Mouse (Mus musculus): Measurements from ENCODE around the gene Myo1e.

Myo1e gene

GRCm38 (mm10) chr9:70277529-70277982, 70.4 kb downstream of the Myo1e start:
- in situ Hi-C loops (cut with MboI; ENCODE audit: low sequenced_read_pairs): no loop called here

GRCm38 (mm10) chr9:70281407-70281806, 74.3 kb downstream of the Myo1e start:
- in situ Hi-C loops (cut with MboI; ENCODE audit: low sequenced_read_pairs): no loop called here

DNA sequence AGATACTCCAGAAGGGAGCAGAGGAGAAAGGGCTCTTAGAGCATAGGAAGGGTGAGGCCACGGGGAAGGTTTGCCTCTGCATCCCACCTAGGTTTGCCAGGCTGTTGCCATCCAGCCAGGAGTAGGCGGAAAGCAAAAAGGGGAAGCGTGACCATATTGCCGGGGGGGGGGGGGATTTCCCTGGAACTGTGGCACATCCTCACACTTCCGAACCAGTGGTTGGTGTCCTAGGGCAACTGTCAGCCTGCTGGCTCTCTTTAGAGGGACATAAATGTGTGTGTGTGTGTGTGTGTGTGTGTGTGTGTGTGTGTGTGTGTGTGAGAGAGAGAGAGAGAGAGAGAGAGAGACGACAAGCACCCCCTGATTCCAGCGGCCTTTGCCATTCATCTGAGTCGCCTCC, 75.0 kb downstream of the Myo1e start:
- in situ Hi-C loops (cut with MboI; ENCODE audit: low sequenced_read_pairs): no loop called here

DNA sequence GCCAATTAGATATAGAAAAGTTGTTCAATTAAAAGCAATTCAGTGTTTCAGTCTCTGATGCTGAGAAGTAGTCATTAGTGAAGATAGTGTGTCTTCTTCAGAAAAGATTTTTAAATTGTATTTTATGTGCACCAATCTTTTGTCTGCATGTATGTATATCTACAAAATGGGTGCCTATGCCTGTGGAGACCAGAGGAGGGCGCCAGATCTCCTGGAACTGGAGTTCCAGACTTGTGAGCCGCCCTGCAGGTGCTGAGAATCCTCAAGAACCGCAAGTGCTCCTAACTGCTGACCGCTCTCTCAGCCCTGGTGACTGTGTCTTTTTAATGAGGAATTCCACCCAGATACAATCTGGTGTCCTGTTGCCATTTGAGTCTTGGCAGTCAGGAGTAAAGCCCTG, 76.0 kb downstream of the Myo1e start:
- in situ Hi-C loops (cut with MboI; ENCODE audit: low sequenced_read_pairs): no loop called here

DNA sequence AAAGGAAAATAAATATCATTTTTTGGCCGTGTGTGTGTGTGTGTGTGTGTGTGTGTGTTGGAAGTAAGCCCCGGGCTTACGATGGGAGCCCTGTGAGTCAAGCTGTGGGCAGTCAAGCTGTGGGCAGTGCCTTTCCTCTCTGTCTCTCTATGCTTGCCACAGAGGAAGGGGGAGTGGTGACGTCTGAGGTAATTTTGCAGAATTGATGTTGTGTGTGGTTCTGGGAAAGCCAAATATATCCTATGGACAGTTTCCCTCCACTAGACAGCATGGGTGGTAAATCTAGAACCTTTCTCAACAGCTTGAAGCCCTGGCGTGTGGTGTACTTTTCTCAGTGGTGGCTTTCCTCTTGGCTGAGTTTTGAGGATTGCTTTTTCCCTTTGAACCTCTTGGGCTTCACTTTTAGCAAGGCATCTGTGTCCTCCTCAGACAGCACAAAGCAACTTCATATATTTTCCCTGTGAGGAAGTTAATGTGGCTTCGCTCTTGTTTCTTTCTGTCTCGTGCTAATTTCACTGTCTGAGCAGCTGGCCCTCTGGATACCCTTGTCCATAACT, 77.5 kb downstream of the Myo1e start:
- in situ Hi-C loops (cut with MboI; ENCODE audit: low sequenced_read_pairs): no loop called here

GRCm38 (mm10) chr9:70290785-70291184, 83.6 kb downstream of the Myo1e start:
- in situ Hi-C loops (cut with MboI; ENCODE audit: low sequenced_read_pairs): no loop called here

- in situ Hi-C loops (cut with MboI; ENCODE audit: low sequenced_read_pairs): no loop called here
Observed at GRCm38 (mm10) chr9:70296916-70297315, 89.8 kb downstream of the Myo1e start.

DNA sequence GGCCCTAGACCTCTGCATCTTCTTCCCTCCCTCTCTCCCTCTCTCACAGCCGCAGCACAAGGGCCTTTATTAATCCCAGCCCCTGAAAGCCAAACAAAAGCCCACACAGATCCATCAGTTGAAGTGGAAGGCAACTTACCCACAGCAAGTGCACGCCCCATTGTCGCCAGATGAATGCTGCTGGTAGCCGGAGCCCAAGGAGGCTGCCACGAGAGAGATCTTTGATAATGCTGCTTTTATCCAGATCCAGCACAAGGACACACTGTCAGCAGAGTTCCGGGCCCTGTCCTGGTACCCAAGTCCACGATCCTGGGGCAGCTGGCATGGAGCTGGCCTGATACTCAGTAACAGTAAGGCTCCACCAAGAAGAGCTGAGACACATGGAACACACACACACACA, 91.1 kb downstream of the Myo1e start:
- in situ Hi-C loops (cut with MboI; ENCODE audit: low sequenced_read_pairs): no loop called here

DNA sequence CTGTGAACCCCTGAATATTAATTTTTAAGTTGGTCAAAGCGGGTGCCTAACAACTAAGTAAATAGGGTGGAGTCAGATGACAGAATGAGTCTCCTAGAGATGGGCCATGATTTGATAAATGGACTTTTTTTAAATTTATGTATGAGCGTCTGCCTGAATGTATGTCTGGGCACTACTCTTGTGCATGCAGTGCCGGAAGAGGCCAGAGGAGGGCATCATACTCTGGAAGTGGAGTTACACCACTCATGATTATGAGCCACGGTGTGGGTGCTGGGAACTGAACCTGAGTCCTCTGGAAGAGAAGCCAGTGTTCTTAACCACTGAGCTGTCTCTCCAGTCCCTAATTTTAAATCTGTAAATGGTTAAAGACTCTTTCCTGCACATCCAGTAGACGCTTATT, 93.6 kb downstream of the Myo1e start:
- in situ Hi-C loops (cut with MboI; ENCODE audit: low sequenced_read_pairs): loop anchor here (10.0 to 25.0 kb wide), 2 partner anchors 96 to 188 kb away; partner anchors contain the start of gene Myo1e

GRCm38 (mm10) chr9:70301598-70301997, 94.4 kb downstream of the Myo1e start:
- in situ Hi-C loops (cut with MboI; ENCODE audit: low sequenced_read_pairs): loop anchor here (10.0 to 25.0 kb wide), 2 partner anchors 97 to 189 kb away; partner anchors contain the start of gene Myo1e

DNA sequence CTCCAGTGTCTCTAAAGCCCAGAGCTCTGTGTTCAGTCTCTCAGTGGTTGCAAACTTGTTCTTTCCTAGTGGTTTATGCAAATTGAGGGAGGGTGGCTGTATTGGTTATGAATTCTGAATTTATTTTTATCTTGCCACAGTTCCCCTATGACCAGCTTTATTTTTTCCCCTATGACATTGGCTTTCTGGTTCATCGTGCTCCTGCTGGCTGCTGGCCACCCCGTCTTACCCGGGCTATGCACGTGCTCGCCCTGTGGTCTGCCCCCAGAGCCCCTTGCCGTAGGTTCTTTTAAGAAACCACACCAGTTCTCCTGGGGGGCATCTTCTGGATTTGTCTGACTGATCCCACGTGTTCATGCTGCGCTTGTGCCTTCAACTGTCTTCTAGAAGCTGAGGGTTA, 97.8 kb downstream of the Myo1e start:
- in situ Hi-C loops (cut with MboI; ENCODE audit: low sequenced_read_pairs): loop anchor here (10.0 to 25.0 kb wide), 2 partner anchors 100 to 193 kb away; partner anchors contain the start of gene Myo1e

DNA sequence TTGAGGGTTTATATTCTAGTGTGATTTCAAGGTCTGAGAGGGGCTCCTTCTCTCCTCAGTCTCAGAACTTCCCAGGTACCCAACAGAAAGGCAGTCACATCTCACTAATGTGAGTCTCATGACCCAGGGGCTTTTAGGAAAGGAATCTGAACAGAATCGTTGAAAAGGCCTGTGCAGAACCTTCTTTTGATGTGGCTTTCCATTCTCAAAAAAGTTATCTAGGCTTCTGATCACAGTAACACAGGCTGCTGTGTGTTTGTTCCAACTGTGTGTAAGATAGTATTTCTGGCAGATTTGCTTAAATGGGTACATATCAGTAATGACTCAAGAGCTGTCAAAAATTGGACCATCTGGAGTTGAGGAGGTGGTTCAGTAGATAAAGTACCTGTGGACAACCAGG, 102.9 kb downstream of the Myo1e start:
- in situ Hi-C loops (cut with MboI; ENCODE audit: low sequenced_read_pairs): loop anchor here (25.0 kb wide), 1 partner anchor 198 kb away; no protein-coding TSS in a partner anchor

GRCm38 (mm10) chr9:70314019-70314418, 106.9 kb downstream of the Myo1e start:
- in situ Hi-C loops (cut with MboI; ENCODE audit: low sequenced_read_pairs): loop anchor here (25.0 kb wide), 1 partner anchor 202 kb away; no protein-coding TSS in a partner anchor

DNA sequence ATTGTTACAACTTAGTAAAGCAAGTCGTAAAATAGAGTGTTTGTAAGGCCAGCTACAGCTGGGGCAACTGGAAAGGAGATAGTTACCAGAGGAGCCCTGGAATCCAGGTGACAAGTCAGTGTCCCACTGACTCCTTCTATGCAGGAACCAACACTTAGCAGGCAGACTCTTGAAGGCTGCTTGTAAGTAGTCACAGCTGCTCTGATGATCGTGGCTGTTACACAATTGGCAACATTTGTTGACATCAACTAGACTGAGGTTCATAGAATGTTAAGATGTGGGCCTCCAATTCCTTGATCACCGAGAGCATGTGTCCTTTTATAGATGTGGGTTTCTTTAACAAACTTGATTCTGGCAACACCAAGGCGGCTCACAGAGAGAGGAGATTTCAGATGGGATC, 108.0 kb downstream of the Myo1e start:
- in situ Hi-C loops (cut with MboI; ENCODE audit: low sequenced_read_pairs): loop anchor here (25.0 kb wide), 1 partner anchor 203 kb away; no protein-coding TSS in a partner anchor

DNA sequence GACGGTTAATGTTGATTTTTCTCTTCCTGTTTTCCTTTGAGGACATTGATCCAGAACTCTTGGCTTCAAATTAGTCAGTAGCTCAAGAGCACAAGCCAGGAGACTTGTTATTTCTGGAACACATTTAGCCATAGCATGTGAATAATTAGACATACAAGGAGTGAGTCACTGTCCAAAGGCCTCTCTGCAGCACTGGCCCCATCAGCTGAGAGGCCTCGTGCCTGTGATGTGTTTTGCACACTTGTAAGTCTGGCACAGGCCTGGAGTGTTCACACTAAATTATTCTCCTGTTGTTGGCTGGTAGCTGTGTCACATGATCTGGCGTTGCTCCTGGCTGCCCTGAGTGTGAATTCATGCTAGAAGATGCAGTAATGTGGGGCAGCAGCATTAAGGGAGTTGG, 111.5 kb downstream of the Myo1e start:
- in situ Hi-C loops (cut with MboI; ENCODE audit: low sequenced_read_pairs): loop anchor here (25.0 kb wide), 1 partner anchor 206 kb away; no protein-coding TSS in a partner anchor

DNA sequence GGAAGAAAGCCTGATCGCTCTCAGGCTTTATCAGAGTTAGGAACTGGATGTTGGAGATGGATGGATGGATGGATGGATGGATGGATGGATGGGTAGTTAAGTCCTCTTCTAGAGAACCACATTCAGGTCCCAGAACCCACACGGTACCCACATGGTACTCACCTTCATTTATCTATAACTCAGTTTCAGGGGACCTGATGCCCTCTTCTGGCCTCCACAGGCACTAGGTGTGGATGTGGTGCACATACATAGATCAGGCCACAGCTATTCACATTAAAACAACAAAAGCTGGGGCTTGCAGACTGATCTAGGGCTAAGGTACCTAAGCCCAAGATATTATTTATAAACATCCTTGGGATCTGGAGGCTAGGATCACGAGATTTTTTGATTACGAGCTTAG, 117.2 kb downstream of the Myo1e start:
- in situ Hi-C loops (cut with MboI; ENCODE audit: low sequenced_read_pairs): loop anchor here (25.0 kb wide), 1 partner anchor 212 kb away; no protein-coding TSS in a partner anchor

DNA sequence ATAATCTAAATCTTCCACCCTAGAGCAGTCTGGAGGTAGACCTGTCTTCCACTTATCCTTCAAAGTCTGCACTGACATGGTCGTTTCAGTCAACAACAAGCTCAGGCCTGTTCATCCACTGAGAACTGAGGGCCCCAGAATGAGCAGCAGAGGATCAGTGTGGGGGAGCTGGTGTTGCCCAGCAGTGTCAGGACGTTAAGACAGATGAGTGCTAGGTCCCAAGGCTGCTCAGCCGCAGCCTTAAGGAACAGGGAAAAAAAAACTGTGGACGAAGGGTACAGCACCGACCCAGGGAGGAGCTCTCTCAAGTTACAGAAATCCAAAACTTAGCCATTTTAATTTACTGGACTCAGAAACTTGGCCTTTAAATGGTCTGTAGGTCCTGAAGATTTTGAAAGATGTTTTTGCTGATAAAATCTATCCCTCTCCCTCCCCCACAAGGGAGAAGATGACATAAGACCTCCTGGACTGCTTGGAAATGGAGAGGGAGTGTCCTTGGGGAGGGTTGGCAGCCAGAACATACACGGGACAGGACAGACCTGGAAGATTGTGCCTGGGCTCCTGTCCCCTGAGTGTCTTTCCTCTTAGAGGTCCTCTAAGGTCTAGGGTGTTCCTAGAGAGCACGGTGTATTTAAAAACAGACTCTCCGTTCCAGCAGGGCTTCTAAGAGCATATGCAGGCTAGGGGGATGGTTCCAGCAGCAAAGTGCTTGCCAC, 118.9 kb downstream of the Myo1e start:
- in situ Hi-C loops (cut with MboI; ENCODE audit: low sequenced_read_pairs): no loop called here

- in situ Hi-C loops (cut with MboI; ENCODE audit: low sequenced_read_pairs): no loop called here
Observed at GRCm38 (mm10) chr9:70328193-70328841, 121.2 kb downstream of the Myo1e start.

GRCm38 (mm10) chr9:70331727-70332335, 124.7 kb downstream of the Myo1e start:
- in situ Hi-C loops (cut with MboI; ENCODE audit: low sequenced_read_pairs): no loop called here

DNA sequence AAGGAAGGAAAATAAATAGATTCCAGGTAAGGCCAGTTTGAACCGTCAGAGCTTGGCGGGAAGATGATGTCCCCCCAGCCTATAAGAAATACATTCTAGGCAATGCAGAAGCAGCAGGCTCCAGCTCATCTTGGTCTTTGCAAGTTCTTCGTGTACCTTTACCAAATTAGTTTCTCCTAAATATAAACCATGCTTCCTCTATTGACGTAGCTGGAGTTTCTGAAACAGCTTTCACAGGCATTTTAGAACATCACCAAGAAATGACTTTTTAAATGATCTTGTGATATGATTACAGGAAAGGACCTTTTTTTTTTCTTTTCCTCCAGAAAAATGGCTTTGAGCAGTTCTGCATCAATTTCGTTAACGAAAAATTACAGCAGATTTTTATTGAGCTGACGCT, 131.2 kb downstream of the Myo1e start:
- in situ Hi-C loops (cut with MboI; ENCODE audit: low sequenced_read_pairs): no loop called here

DNA sequence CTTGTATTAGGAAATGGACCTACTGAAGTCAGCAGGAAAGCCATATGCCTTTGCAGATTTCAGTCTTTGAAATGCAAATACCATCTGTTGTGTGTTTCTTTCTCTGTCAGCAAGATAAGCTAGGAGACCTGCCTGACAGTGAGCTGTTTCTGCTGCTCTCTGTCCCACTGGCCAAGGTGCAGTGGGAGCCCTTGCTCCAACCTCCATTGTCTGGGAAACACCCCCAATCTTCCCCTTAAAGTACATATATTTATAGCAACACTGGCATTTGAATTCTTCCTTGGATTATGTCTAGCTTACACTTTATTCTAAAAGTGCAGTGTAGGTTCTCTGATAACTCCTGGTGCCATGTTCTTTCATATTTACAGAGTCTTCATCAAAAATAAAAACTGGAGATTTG, 131.7 kb downstream of the Myo1e start:
- in situ Hi-C loops (cut with MboI; ENCODE audit: low sequenced_read_pairs): no loop called here

Data from CH12F3 (cell line).